Mouse (Mus musculus) urinary bladder, adult 18-20 months (tissue): ENCODE data around the gene Pde11a.

Source experiments
- DNase-seq, 2 experiments: peaks; one replicate each; pipeline ENCODE4 v3.0.0; 2022; ENCODE audit warnings: low spot score in 2 of 2, mixed read lengths in 2 of 2

Gene Pde11a

DNA sequence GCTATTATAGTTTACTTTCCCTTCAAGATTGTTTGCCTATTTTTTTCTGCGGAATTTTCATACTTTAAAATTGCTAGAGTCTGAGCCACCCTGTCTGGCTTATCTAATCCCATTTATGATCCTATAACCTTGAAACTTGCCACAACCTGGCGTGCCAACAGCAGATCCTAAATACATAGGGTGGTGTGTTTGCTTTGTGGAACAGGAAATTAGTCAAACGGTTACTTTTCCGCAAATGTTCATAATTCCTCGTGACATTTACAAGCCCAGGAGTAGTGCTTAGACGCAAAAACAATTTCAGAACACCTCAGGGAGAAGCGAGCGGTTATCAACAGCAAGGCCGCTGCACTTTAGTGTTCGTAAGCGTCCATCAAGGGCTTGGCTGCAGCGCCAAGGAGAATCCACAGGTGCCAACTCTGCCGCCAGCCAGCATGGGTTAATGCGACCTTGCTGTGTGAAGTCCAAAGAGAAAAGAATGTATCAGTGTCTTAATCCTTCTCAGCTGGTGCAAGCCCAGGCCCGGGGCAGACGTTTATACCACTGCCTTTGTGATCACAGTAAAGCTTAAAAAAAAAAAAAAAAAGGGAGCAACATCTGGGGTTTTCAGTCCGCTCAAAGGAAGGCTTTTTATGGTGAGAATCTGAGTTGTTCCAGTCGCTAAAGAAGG is 379.3 kb downstream of the Pde11a start:
- DNase-seq, result peak in 1 of 2 experiments; percentile 6

DNA sequence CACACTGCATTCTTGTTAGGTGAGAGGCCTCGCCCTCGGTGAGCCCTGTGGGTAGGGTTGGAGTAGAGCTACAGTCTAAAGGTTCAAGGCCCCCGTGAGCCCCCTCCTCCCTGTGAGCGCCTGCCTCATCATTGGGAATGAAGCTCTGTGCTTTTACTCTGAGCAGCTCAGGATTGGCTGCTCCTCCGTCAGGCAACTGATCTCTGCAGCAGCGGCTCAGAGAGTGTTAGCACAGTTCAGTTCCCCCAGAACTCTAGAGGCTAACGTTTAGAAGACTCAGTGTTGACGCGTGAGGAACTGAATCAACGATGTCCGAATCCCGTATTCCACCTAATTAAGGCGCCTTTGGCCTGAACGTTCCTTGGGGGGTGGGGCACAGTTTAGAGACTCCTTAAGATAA is 382.9 kb downstream of the Pde11a start:
- DNase-seq, result no peak

DNA sequence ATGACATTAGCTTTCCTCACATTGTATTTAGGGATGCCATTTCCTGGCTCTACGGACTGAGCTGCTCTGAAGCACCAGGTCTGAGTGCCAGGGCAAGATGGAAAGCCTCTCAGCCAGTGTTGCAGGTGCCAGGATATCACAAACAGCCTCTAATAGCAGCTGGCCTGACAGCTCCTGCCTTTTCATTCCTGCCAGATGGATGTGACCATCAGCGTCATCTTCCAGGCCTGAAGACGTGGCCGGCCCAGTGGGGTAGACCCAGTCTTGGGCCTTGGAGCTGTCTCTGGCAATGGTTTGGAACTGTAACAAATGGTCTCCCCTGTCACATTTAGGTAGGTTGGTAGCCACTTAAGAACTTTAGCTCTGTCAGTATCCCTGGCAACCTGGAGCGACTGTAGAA is 385.3 kb downstream of the Pde11a start:
- no peak for DNase-seq

DNA sequence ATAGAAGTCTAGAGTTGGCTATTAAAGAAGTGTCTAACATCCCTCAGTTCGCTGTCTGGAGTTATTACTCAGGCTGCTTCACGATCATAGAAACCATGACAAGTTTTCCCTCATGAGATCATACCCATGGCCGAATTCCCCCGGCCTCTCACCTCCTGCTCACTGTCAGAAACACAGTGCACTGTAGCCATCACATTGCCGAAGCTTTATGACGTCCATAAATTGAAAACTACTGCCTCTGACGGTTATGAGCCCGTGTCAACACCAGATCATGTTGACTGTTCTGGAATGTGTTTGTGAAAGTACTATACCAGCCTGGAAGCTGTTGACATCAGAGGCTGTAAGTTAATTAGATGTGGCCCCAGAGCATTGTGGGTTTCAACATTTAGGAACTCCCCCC is 387.9 kb downstream of the Pde11a start:
- DNase-seq, result no peak
